Mouse (Mus musculus): ENCODE results near the gene Olig2. TPM values are rescaled to one million over a fixed set of nuclear protein-coding genes. Genes with fewer than 3 reads are reported as not detected.

The Olig2 gene
- polyA plus RNA-seq (2016; fragmentation: Nextera tagmentation; extraction: Ambion mirVana), result 5.9 and 11.3 TPM in 2 replicates

DNA sequence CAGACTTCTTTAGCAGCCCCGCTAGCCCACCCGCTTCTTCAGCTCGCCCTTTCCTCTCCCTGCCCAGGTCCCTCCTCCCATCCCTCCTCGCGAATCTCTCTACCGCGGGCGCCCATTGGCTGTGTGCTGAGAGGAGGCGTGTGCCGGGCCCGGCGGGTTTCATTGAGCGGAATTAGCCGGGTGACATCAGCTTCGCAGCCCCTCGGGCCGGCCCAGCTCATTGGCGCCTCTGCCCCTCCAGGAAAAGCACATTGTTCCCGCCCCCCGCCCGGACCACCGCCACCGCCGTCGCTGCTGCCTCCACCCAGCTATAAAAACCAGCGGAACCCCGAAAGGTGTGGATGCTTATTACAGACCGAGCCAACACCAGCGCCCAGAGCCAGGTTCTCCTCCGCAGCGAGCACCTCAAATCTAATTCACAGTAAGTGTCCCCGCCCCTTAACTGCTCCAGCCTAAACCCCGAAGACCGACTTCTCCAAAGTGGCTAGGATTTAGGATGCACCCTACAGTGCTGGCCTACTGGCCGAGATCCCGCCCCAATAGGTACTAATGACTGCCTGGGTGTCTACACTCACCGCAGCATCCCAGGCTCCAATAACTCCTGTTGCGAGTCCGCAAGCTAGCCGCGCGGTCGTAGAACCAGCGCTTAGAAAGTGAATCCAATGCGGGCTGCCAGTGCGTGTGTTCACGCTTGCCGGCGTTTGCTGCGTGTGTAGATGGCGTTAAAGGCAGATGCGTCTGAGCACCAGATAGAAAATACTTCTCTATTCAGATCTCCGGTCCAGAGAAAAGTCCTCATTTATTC, at the start of gene Olig2:
TSS of gene Olig2 (plus strand) at position 225 of the 805 bp plus-strand sequence.
- Histone ChIP-seq H3K9ac (replicated peaks) (peak within 1 kb of the TSS; percentile 46), H3K4me1 (peaks cover 79% of the 10 kb centered on the region), H3K4me2 (replicated peaks) (peak within 1 kb of the TSS; percentile 54), H3K4me3 (peak within 1 kb of the TSS; percentile 44), H3K9me3 (no peaks in the 10 kb centered on the region), H3K36me3 (no peaks in the 10 kb centered on the region), H3K27me3 (peaks cover 100% of the 10 kb centered on the region), H3K27ac (replicated peaks) (no peak within 1 kb of the TSS)
- under 1% methylated on average over 53 of the region's 53 CpGs for WGBS
- peak; percentile 93 for ATAC-seq (ENCODE audit: low FRiP score, low read depth)

DNA sequence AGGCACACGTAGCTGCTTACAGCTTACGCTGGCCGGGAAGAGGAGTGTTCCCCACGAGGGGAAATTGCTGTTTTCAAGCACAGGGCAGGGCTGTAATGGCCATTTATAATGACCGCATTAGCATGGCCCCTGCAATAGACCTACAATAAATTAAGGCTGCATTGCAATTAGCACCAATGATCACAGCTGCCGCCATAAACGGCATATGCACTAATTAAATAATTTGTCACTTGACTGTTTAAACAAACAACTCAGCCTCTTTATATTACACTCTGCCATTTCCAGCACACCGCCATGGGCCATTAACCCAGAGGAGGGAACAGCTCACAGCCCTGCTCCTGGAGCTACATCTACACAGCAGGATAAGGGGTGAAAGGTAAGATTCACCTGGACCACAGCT, 49.4 kb upstream of the Olig2 start:
- ATAC-seq (ENCODE audit: low FRiP score, low read depth), result peak; percentile 21; the same call in 1 of the 2 replicates
- Histone ChIP-seq H3K9me3 (no peaks in the 10 kb centered on the region), H3K4me2 (replicated peaks) (no peak overlapping the region), H3K27ac (replicated peaks) (no peak overlapping the region), H3K36me3 (no peaks in the 10 kb centered on the region), H3K4me3 (no peak overlapping the region), H3K9ac (replicated peaks) (no peak overlapping the region), H3K4me1 (peaks cover 37% of the 10 kb centered on the region), H3K27me3 (peaks cover 92% of the 10 kb centered on the region)
- WGBS, result 66% methylated on average over 8 of the region's 8 CpGs

- H3K36me3 ChIP-seq, result no peaks in the 10 kb centered on the region
- peaks cover 78% of the 10 kb centered on the region for H3K27me3 ChIP-seq
- H3K4me3 ChIP-seq, result no peak overlapping the region
- H3K4me2 ChIP-seq (replicated peaks), result no peak overlapping the region
- no peak overlapping the region for H3K27ac ChIP-seq (replicated peaks)
- no peak for ATAC-seq (ENCODE audit: low FRiP score, low read depth)
- WGBS, result 61% methylated on average over 8 of the region's 8 CpGs
- H3K9ac ChIP-seq (replicated peaks), result no peak overlapping the region
- H3K9me3 ChIP-seq, result no peaks in the 10 kb centered on the region
- H3K4me1 ChIP-seq, result peaks cover 3% of the 10 kb centered on the region; the same call in 1 of the 2 replicates
These were observed 38.2 kb upstream of the Olig2 start for GRCm38 (mm10) chr16:91187046-91187445.

DNA sequence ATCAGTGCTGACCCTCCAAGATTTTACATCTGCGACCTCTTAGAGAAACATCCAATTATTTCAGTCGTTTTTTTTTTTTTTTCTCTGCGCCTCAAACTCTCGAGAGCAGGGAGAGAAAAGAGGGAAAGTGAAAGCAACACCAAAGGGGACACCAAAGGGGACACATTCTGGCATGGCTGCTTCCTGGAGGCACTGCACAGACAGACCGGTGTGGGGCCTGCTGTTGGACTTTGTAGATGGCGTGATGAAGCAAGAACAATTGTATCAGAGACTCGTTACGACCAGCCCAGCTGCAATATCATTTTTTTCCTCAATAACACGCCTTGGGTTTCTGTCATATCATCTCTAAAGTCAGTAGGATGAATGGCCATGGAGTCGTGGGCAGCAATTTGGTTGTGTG, 37.6 kb upstream of the Olig2 start:
- Histone ChIP-seq H3K4me3 (no peak overlapping the region), H3K27me3 (peaks cover 75% of the 10 kb centered on the region), H3K27ac (replicated peaks) (no peak overlapping the region), H3K36me3 (no peaks in the 10 kb centered on the region), H3K4me1 (peaks cover 10% of the 10 kb centered on the region), H3K9ac (replicated peaks) (no peak overlapping the region), H3K4me2 (replicated peaks) (no peak overlapping the region), H3K9me3 (no peaks in the 10 kb centered on the region)
- ATAC-seq (ENCODE audit: low FRiP score, low read depth), result no peak
- 76% methylated on average over 10 of the region's 10 CpGs for WGBS

GRCm38 (mm10) chr16:91188304-91188703, 37.0 kb upstream of the Olig2 start:
- H3K27me3 ChIP-seq, result peaks cover 71% of the 10 kb centered on the region
- H3K27ac ChIP-seq (replicated peaks), result no peak overlapping the region
- no peak overlapping the region for H3K4me2 ChIP-seq (replicated peaks)
- H3K4me3 ChIP-seq, result no peak overlapping the region
- no peak for ATAC-seq (ENCODE audit: low FRiP score, low read depth)
- H3K4me1 ChIP-seq, result peaks cover 16% of the 10 kb centered on the region
- no peaks in the 10 kb centered on the region for H3K36me3 ChIP-seq
- WGBS, result 93% methylated on average over 12 of the region's 12 CpGs
- H3K9ac ChIP-seq (replicated peaks), result no peak overlapping the region
- H3K9me3 ChIP-seq, result no peaks in the 10 kb centered on the region

DNA sequence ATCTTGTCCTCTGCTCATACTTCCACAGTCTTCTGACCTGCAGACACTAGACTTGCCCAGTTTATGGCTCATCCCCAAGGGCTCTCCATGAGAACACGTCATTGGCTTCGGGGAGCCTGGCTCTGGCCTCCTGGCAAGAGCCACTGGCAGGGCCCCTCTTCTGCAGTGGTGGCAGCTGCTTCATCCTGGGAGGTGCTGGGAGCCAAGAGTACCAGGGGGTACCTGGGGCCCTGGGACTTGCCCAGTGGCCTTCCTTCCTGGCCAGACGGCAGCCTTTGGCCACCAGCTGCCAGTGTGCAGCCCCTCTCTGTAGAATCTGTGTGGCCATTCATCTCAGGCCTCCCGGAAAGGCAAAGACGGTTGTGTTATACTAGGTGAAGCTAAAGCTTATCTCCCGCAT, 34.0 kb upstream of the Olig2 start:
- no peaks in the 10 kb centered on the region for H3K36me3 ChIP-seq
- ATAC-seq (ENCODE audit: low FRiP score, low read depth), result no peak
- H3K4me2 ChIP-seq (replicated peaks), result no peak overlapping the region
- peaks cover 71% of the 10 kb centered on the region for H3K27me3 ChIP-seq
- 77% methylated on average over 6 of the region's 6 CpGs for WGBS
- H3K4me1 ChIP-seq, result peaks cover 21% of the 10 kb centered on the region
- no peak overlapping the region for H3K4me3 ChIP-seq
- H3K9ac ChIP-seq (replicated peaks), result no peak overlapping the region
- no peaks in the 10 kb centered on the region for H3K9me3 ChIP-seq
- no peak overlapping the region for H3K27ac ChIP-seq (replicated peaks)

- H3K4me3 ChIP-seq, result no peak overlapping the region
- 0 out of 2 replicates have a peak, but pooled peaks cover 2% of the 10 kb centered on the region for H3K9me3 ChIP-seq
- H3K27me3 ChIP-seq, result peaks cover 69% of the 10 kb centered on the region
- no peaks in the 10 kb centered on the region for H3K36me3 ChIP-seq
- H3K4me1 ChIP-seq, result peaks cover 21% of the 10 kb centered on the region
- H3K27ac ChIP-seq (replicated peaks), result no peak overlapping the region
- H3K9ac ChIP-seq (replicated peaks), result no peak overlapping the region
- WGBS, result 68% methylated on average over 9 of the region's 9 CpGs
- no peak overlapping the region for H3K4me2 ChIP-seq (replicated peaks)
- no peak for ATAC-seq (ENCODE audit: low FRiP score, low read depth)
These were observed 33.5 kb upstream of the Olig2 start for GRCm38 (mm10) chr16:91191663-91192237.

- peaks cover 69% of the 10 kb centered on the region for H3K27me3 ChIP-seq
- no peak overlapping the region for H3K4me3 ChIP-seq
- H3K4me2 ChIP-seq (replicated peaks), result 0 out of 2 replicates have a peak overlapping the region, but pooled peaks have one; percentile 11
- H3K9ac ChIP-seq (replicated peaks), result no peak overlapping the region; the same call in 1 of the 2 replicates
- H3K4me1 ChIP-seq, result peaks cover 21% of the 10 kb centered on the region
- H3K36me3 ChIP-seq, result no peaks in the 10 kb centered on the region
- H3K9me3 ChIP-seq, result 0 out of 2 replicates have a peak, but pooled peaks cover 6% of the 10 kb centered on the region
- ATAC-seq (ENCODE audit: low FRiP score, low read depth), result peak; percentile 79; the same call in 1 of the 2 replicates
- 20% methylated on average over 15 of the region's 15 CpGs for WGBS
- no peak overlapping the region for H3K27ac ChIP-seq (replicated peaks)
These were observed 32.4 kb upstream of the Olig2 start for GRCm38 (mm10) chr16:91192672-91193354.

DNA sequence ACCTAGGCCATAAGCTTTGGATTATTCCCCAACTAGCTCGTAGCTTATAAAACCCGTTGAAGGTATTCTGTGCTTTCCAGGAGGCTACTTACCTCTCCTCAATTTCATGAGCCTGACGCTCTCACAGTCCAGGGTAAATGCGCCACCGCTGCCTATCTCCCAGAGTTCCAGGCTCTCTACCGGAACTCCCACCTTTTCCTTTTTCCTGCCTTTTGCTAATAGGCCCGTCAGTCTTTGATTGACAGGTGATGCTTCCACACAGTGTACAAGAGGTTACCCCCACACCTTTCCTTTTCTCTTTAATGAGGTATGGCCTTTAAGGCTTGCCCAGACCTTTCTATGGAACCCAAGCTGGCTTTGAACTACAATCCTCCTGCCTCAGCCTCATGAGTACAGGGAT, 25.4 kb upstream of the Olig2 start:
- no peak overlapping the region for H3K4me3 ChIP-seq
- H3K9me3 ChIP-seq, result 0 out of 2 replicates have a peak, but pooled peaks cover 6% of the 10 kb centered on the region
- H3K36me3 ChIP-seq, result no peaks in the 10 kb centered on the region
- H3K4me2 ChIP-seq (replicated peaks), result no peak overlapping the region
- WGBS, result 93% methylated on average over 7 of the region's 7 CpGs
- no peaks in the 10 kb centered on the region for H3K4me1 ChIP-seq
- no peak overlapping the region for H3K9ac ChIP-seq (replicated peaks)
- no peak overlapping the region for H3K27ac ChIP-seq (replicated peaks)
- peaks cover 48% of the 10 kb centered on the region for H3K27me3 ChIP-seq
- ATAC-seq (ENCODE audit: low FRiP score, low read depth), result no peak

DNA sequence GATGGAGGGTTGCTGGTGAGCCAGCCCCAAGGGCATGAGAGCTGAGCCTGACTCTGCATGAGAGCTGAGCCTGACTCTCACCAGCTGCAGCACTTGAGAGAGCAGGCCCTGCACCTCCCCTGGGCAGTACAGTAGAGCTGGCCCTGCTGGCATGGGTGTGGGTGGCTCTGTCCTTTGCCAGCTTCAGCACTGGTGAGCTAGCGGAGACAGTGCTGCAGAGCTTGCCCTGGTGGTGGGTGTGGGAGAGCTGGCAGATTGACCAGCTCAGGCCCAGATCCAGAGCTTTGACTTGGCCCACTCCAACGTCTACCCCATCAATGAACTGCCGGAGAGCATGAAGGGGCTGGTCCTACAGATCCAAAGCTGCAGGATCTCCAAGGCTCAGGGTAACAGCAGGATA, 22.3 kb upstream of the Olig2 start:
- H3K4me2 ChIP-seq (replicated peaks), result no peak overlapping the region
- 92% methylated on average over 3 of the region's 3 CpGs for WGBS
- no peak overlapping the region for H3K9ac ChIP-seq (replicated peaks)
- H3K4me1 ChIP-seq, result peaks cover 10% of the 10 kb centered on the region; the same call in 1 of the 2 replicates
- H3K9me3 ChIP-seq, result no peaks in the 10 kb centered on the region
- no peaks in the 10 kb centered on the region for H3K36me3 ChIP-seq
- H3K27ac ChIP-seq (replicated peaks), result no peak overlapping the region
- ATAC-seq (ENCODE audit: low FRiP score, low read depth), result no peak
- H3K27me3 ChIP-seq, result peaks cover 54% of the 10 kb centered on the region
- no peak overlapping the region for H3K4me3 ChIP-seq

GRCm38 (mm10) chr16:91206371-91206770, 18.9 kb upstream of the Olig2 start:
- ATAC-seq (ENCODE audit: low FRiP score, low read depth), result peak; percentile 52
- no peaks in the 10 kb centered on the region for H3K9me3 ChIP-seq
- no peak overlapping the region for H3K9ac ChIP-seq (replicated peaks)
- peaks cover 64% of the 10 kb centered on the region for H3K27me3 ChIP-seq
- H3K4me2 ChIP-seq (replicated peaks), result no peak overlapping the region
- peaks cover 21% of the 10 kb centered on the region for H3K4me1 ChIP-seq
- no peaks in the 10 kb centered on the region for H3K36me3 ChIP-seq
- no peak overlapping the region for H3K4me3 ChIP-seq
- WGBS, result 25% methylated on average over 1 of the region's 1 CpGs
- no peak overlapping the region for H3K27ac ChIP-seq (replicated peaks)

DNA sequence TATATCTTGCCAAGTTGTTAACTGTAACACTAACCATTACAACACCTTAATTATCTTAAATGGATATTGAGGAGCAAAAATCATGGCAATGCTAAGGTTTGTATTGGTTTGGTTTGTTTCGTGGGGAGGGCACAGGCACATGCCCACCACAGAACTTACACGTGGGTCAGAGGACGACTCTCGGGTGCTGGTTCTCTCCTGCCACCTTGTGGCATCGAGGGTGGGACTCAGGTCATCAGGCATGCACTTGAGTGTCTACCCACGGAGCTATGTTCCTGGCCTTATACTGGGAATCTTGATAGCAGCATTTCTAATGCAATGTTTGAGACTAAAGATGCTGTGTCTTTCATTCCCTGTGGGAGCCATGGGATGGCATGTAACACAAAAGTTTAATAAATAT, 8.2 kb upstream of the Olig2 start:
- peaks cover 99% of the 10 kb centered on the region for H3K27me3 ChIP-seq
- 43% methylated on average over 6 of the region's 6 CpGs for WGBS
- H3K4me2 ChIP-seq (replicated peaks), result no peak overlapping the region
- no peak overlapping the region for H3K4me3 ChIP-seq
- ATAC-seq (ENCODE audit: low FRiP score, low read depth), result no peak
- no peak overlapping the region for H3K9ac ChIP-seq (replicated peaks)
- H3K27ac ChIP-seq (replicated peaks), result no peak overlapping the region
- H3K4me1 ChIP-seq, result peaks cover 25% of the 10 kb centered on the region
- H3K9me3 ChIP-seq, result peaks cover 5% of the 10 kb centered on the region; the same call in 1 of the 2 replicates
- H3K36me3 ChIP-seq, result no peaks in the 10 kb centered on the region
